Comparison of ENCODE assay signal across 9 mouse cellular contexts in the genomic region with DNA sequence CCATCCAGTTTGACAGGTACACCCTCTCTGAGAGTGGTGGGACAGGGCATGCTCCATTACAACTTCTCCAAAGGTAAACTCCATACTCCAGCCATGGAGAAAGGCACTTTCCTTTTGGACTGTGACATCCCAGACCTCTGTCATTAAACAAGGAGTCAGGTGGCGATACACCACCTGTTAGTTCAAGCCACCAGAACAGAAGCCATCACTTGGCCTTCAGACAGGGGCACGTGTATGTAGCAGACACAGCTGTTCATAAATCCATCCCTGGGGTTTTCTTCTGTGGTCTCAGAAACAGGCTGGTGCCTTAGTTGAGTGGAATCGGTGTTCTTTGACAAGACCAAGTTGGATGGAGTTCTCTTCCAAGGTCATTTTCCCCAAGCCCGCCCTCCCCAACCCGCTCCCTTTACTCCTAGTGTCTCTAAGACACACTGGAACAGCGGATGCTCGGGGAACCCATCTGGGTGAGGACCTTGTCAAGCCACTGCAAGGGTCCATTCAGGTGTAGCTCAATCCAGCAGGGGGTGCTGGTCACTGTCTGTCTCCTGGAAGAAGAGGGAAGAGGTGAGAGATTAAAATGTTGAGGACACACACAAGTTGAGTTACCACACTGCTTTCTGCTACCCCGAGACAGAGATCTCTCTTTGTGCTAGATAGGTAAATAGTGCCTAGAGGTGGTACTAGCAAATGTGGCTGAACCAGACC. TPM values are rescaled to one million over a fixed set of nuclear protein-coding genes. Genes with fewer than 3 reads are reported as not detected.
DNase-seq lines count a peak whose midpoint lies in the region; ATAC-seq and TF ChIP-seq lines count a peak whose summit lies in the region.
"Had no signal": no experiment of that assay in that cellular context is flagged by ENCODE, and none has a peak within 500 bp of the region (broad histone marks: within the 10 kb centered on the region; RNA-seq: fewer than 3 reads in every experiment).

No protein-coding gene starts in this region.

- TF ChIP-seq CTCF in gastrocnemius, adult 2 months (IDR thresholded peaks at IDR 0.05) = peak; percentile 62
- peak; percentile 54 for TF ChIP-seq CTCF in midbrain, postnatal 0 days (IDR thresholded peaks at IDR 0.05)

- H3K9me3 ChIP-seq in midbrain, postnatal 0 days (ENCODE audit: low read length) = no peaks in the 10 kb centered on the region
- no peaks in the 10 kb centered on the region for H3K9me3 ChIP-seq in midbrain, embryonic 13.5 days

- H3K9ac ChIP-seq in midbrain, postnatal 0 days (replicated peaks; ENCODE audit: low read length, poor library complexity, severe bottlenecking) = no peak overlapping the region
- no peak overlapping the region for H3K9ac ChIP-seq in midbrain, embryonic 13.5 days (replicated peaks)

- H3K36me3 ChIP-seq in midbrain, postnatal 0 days (ENCODE audit: insufficient read depth, low read length) = no peaks in the 10 kb centered on the region
- H3K36me3 ChIP-seq in midbrain, embryonic 13.5 days = peaks cover 22% of the 10 kb centered on the region

- H3K27me3 ChIP-seq in midbrain, postnatal 0 days (ENCODE audit: insufficient read depth, low read length) = no peaks in the 10 kb centered on the region
- H3K27me3 ChIP-seq in midbrain, embryonic 13.5 days = no peaks in the 10 kb centered on the region

- intact Hi-C loops in gastrocnemius, adult 2 months (cut with DNase I) = loop anchor here (2.0 kb wide), 1 partner anchor 109 kb away; no protein-coding TSS in a partner anchor
- intact Hi-C loops in gastrocnemius, postnatal 36 days (cut with DNase I) = loop anchor here (2.0 to 5.0 kb wide), 3 partner anchors 17 to 192 kb away; no protein-coding TSS in a partner anchor

- 88% methylated on average over 8 of the region's 8 CpGs for WGBS in midbrain, postnatal 0 days
- WGBS in midbrain, embryonic 13.5 days = 93% methylated on average over 8 of the region's 8 CpGs

- DNase-seq in gastrocnemius, adult 2 months = peak; percentile 57
- DNase-seq in gastrocnemius, postnatal 36 days = no peak
- no peak for DNase-seq in midbrain, postnatal 0 days (ENCODE audit: low spot score)
- DNase-seq in induced T-regulatory cell, adult 2 months (ENCODE audit: low read depth) = peak; percentile 54
- peak; percentile 58 to 63 for DNase-seq in thymus, postnatal 36 days
- no peak for DNase-seq in layer of hippocampus, postnatal 14 days (ENCODE audit: low spot score in 2 of 2)

- H3K4me2 ChIP-seq in midbrain, postnatal 0 days (ENCODE audit: low read depth, low read length, poor library complexity, severe bottlenecking) = no peak overlapping the region
- H3K4me2 ChIP-seq in midbrain, embryonic 13.5 days (replicated peaks) = no peak overlapping the region

- no peaks in the 10 kb centered on the region; the same call in 1 of the 2 replicates for H3K4me1 ChIP-seq in midbrain, postnatal 0 days (ENCODE audit: insufficient read depth, low read length)
- H3K4me1 ChIP-seq in midbrain, embryonic 13.5 days (replicated peaks) = peaks cover 39% of the 10 kb centered on the region

- peak overlapping the region; percentile 87 for H3K27ac ChIP-seq in gastrocnemius, adult 2 months
- H3K27ac ChIP-seq in midbrain, postnatal 0 days (ENCODE audit: low read depth, low read length) = no peak overlapping the region
- no peak overlapping the region for H3K27ac ChIP-seq in midbrain, embryonic 13.5 days
- H3K27ac ChIP-seq: macrophage had no signal

- H3K4me3 ChIP-seq in gastrocnemius, adult 2 months = peak overlapping the region; percentile 16; the same call in 1 of the 2 replicates
- no peak overlapping the region for H3K4me3 ChIP-seq in midbrain, postnatal 0 days (ENCODE audit: low read depth, low read length)
- no peak overlapping the region for H3K4me3 ChIP-seq in midbrain, embryonic 13.5 days (replicated peaks)

- ATAC-seq in midbrain, postnatal 0 days (ENCODE audit: low FRiP score) = no peak
- ATAC-seq in midbrain, embryonic 13.5 days = no peak
- no peak for ATAC-seq in megakaryocyte-erythroid progenitor cell, adult 5-6 weeks (replicated peaks; ENCODE audit: low FRiP score, low TSS enrichment, poor library complexity, severe bottlenecking)

RNA-seq across cellular contexts. Expression of a gene that starts 47.5 kb away (rescaled TPM):
- 10 to 100 TPM; 11.1 to 12.2 TPM for total RNA-seq in gastrocnemius, adult 2 months (2021)
- total RNA-seq in gastrocnemius, postnatal 36 days (2021) = 10 to 100 TPM; 10.9 TPM
- total RNA-seq in midbrain, postnatal 0 days (2014; rRNA removed) = 39.1 and 45.5 TPM in 2 replicates
- 58.9 and 59.7 TPM in 2 replicates for polyA plus RNA-seq in midbrain, postnatal 0 days (2015; fragmentation: Nextera tagmentation; extraction: Ambion mirVana)
- polyA plus RNA-seq in midbrain, embryonic 13.5 days (2015; fragmentation: Nextera tagmentation; extraction: Ambion mirVana) = 60.0 and 65.9 TPM in 2 replicates
- total RNA-seq in megakaryocyte-erythroid progenitor cell, adult 5-6 weeks (2014; fragmentation: Nextera tagmentation) = 21.4 and 22.3 TPM in 2 replicates
- 18.1 and 40.3 TPM in 2 replicates for total RNA-seq in megakaryocyte-erythroid progenitor cell, adult 5-6 weeks (2017)
- total RNA-seq in layer of hippocampus, postnatal 14 days (2021) = 10 to 100 TPM; 47.8 to 58.7 TPM

RNA-seq across cellular contexts. Expression of a gene that starts 47.7 kb away (rescaled TPM):
- not detected for total RNA-seq in gastrocnemius, adult 2 months (2021)
- total RNA-seq in gastrocnemius, postnatal 36 days (2021) = not detected
- 0.14 TPM in 1 of 2 replicates, not detected in the other for total RNA-seq in midbrain, postnatal 0 days (2014; rRNA removed)
- 0.12 and 0.20 TPM in 2 replicates for polyA plus RNA-seq in midbrain, postnatal 0 days (2015; fragmentation: Nextera tagmentation; extraction: Ambion mirVana)
- polyA plus RNA-seq in midbrain, embryonic 13.5 days (2015; fragmentation: Nextera tagmentation; extraction: Ambion mirVana) = 0.15 TPM in 1 of 2 replicates, not detected in the other
- total RNA-seq in megakaryocyte-erythroid progenitor cell, adult 5-6 weeks (2014; fragmentation: Nextera tagmentation) = 0.07 TPM in 1 of 2 replicates, not detected in the other
- not detected in 2 replicates for total RNA-seq in megakaryocyte-erythroid progenitor cell, adult 5-6 weeks (2017)
- under 1 TPM; 0.14 to 0.16 TPM for total RNA-seq in layer of hippocampus, postnatal 14 days (2021)
- polyA plus RNA-seq: macrophage had no signal

Comparison
In these comparisons a context has a peak if more than half of its experiments do, and no peak if none do; other contexts are left out.
1. DNase-seq: peak in gastrocnemius, adult 2 months (single experiment), induced T-regulatory cell, adult 2 months (single experiment) and thymus, postnatal 36 days (2 of 2); none in gastrocnemius, postnatal 36 days (0 of 2), midbrain, postnatal 0 days (single experiment) and layer of hippocampus, postnatal 14 days (0 of 2).